Mouse (Mus musculus): ENCODE measurements around the gene Scaf4. TPM values are rescaled to one million over a fixed set of nuclear protein-coding genes. Genes with fewer than 3 reads are reported as not detected.
"Not testable (repeated sequence)": the region's sequence is repeated elsewhere in the genome, so short reads cannot be mapped to it uniquely, and the experiment has no call there.

Scaf4 gene
- polyA plus RNA-seq, 1 experiment from 2014 or later: 34.1 TPM

GRCm38 (mm10) chr16:90233702-90234101, 50.6 kb downstream of the Scaf4 start:
- H3K4me2 ChIP-seq: no peak overlapping the region
- no peak overlapping the region for H3K9ac ChIP-seq (replicated peaks)
- ATAC-seq (ENCODE audit: insufficient number of reproducible peaks, insufficient read depth, low FRiP score, low TSS enrichment, low read depth): no peak
- 95% methylated on average over 10 of the region's 10 CpGs for whole genome bisulfite sequencing
- H3K4me1 ChIP-seq (replicated peaks): no peaks in the 10 kb centered on the region
- H3K4me3 ChIP-seq (replicated peaks): no peak overlapping the region
- H3K9me3 ChIP-seq: no peaks in the 10 kb centered on the region
- no peaks in the 10 kb centered on the region for H3K27me3 ChIP-seq
- H3K27ac ChIP-seq: no peak overlapping the region
- H3K36me3 ChIP-seq: peaks cover 47% of the 10 kb centered on the region

- whole genome bisulfite sequencing: 89% methylated on average over 7 of the region's 7 CpGs
- ATAC-seq (ENCODE audit: insufficient number of reproducible peaks, insufficient read depth, low FRiP score, low TSS enrichment, low read depth): no peak
- H3K4me1 ChIP-seq (replicated peaks): no peaks in the 10 kb centered on the region
Measured at GRCm38 (mm10) chr16:90231302-90231701, 53.0 kb downstream of the Scaf4 start.

GRCm38 (mm10) chr16:90229897-90230296, 54.4 kb downstream of the Scaf4 start:
- no peaks in the 10 kb centered on the region for H3K27me3 ChIP-seq
- no peak overlapping the region; the same call in 1 of the 2 replicates for H3K27ac ChIP-seq
- WGBS: 86% methylated on average over 6 of the region's 6 CpGs
- H3K36me3 ChIP-seq: peaks cover 59% of the 10 kb centered on the region
- ATAC-seq (ENCODE audit: insufficient number of reproducible peaks, insufficient read depth, low FRiP score, low TSS enrichment, low read depth): no peak
- no peak overlapping the region for H3K4me2 ChIP-seq
- H3K9me3 ChIP-seq: no peaks in the 10 kb centered on the region
- H3K4me3 ChIP-seq (replicated peaks): no peak overlapping the region
- H3K9ac ChIP-seq (replicated peaks): no peak overlapping the region
- no peaks in the 10 kb centered on the region for H3K4me1 ChIP-seq (replicated peaks)

More at GRCm38 (mm10) chr16:90231302-90231701, 53.0 kb downstream of the Scaf4 start:
- Histone ChIP-seq H3K9me3 (no peaks in the 10 kb centered on the region), H3K27ac (no peak overlapping the region), H3K27me3 (no peaks in the 10 kb centered on the region), H3K9ac (replicated peaks) (no peak overlapping the region), H3K4me3 (replicated peaks) (no peak overlapping the region), H3K4me2 (no peak overlapping the region), H3K36me3 (peaks cover 53% of the 10 kb centered on the region)

GRCm38 (mm10) chr16:90221441-90222070, 62.7 kb downstream of the Scaf4 start:
- ATAC-seq (ENCODE audit: insufficient number of reproducible peaks, insufficient read depth, low FRiP score, low TSS enrichment, low read depth): no peak
- Histone ChIP-seq H3K36me3 (peaks cover 40% of the 10 kb centered on the region), H3K4me1 (replicated peaks) (peaks cover 24% of the 10 kb centered on the region), H3K9ac (replicated peaks) (peak overlapping the region; percentile 92), H3K9me3 (no peaks in the 10 kb centered on the region), H3K4me3 (replicated peaks) (peak overlapping the region; percentile 95), H3K27me3 (no peaks in the 10 kb centered on the region), H3K27ac (peak overlapping the region; percentile 95), H3K4me2 (peak overlapping the region; percentile 81)
- WGBS: 9% methylated on average over 20 of the region's 20 CpGs

GRCm38 (mm10) chr16:90220892-90221431, 63.3 kb downstream of the Scaf4 start:
- ATAC-seq (ENCODE audit: insufficient number of reproducible peaks, insufficient read depth, low FRiP score, low TSS enrichment, low read depth): peak; percentile 84
- Histone ChIP-seq H3K4me1 (replicated peaks) (peaks cover 24% of the 10 kb centered on the region), H3K9ac (replicated peaks) (peak overlapping the region; percentile 92), H3K27me3 (no peaks in the 10 kb centered on the region), H3K4me2 (peak overlapping the region; percentile 81), H3K9me3 (no peaks in the 10 kb centered on the region), H3K27ac (peak overlapping the region; percentile 95), H3K4me3 (replicated peaks) (peak overlapping the region; percentile 95), H3K36me3 (peaks cover 34% of the 10 kb centered on the region)
- under 1% methylated on average over 52 of the region's 52 CpGs for WGBS

DNA sequence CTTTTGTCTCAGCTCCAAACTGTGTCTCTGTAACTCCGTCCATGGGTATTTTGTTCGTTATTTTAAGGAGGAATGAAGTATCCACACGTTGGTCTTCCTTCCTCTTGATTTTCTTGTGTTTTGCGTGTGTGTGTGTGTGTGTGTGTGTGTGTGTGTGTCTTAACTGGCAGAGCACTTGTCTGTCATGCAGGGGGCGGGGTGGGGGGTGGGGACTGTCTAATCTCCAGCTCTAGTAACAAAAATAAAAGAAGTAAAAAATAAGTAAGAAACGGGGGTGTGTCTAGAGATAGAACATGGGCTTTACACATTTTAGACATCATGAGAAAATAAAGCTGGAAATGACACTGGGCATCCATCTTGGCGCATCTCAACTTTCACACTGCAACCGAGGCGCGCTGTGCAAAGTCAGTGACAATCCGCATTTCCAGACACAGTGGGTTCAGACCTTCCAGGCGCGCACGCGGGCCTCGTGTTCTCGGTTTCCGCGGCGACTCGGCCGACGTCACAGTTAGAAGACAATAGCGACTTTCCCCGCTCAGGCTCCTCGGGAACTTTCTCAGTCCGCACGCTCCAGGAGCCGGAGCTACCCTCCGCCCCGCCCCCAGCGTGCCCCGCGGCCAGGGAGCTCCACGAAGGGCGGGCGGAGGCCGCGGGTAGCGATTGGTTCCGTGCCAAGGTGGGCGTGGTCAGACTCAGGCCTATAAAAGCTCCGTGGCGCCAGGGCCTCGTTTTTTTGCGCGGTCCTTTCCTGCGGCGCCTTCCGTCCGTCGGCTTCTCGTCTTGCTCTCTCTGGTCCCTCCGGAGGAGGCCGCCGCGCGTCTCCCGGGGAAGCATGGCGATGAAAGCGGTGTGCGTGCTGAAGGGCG, 64.0 kb downstream of the Scaf4 start, which contains the start of gene Sod1:
Gene Sod1, plus strand, starts transcription at position 729 of the 866 bp plus-strand sequence.
- Histone ChIP-seq H3K4me3 (replicated peaks) (peak within 1 kb of the TSS; percentile 95), H3K4me1 (replicated peaks) (peaks cover 24% of the 10 kb centered on the region), H3K36me3 (peaks cover 27% of the 10 kb centered on the region), H3K9me3 (no peaks in the 10 kb centered on the region), H3K27me3 (no peaks in the 10 kb centered on the region), H3K4me2 (peak within 1 kb of the TSS; percentile 81), H3K9ac (replicated peaks) (peak within 1 kb of the TSS; percentile 92), H3K27ac (peak within 1 kb of the TSS; percentile 95)
- peak; percentile 91 for ATAC-seq (ENCODE audit: insufficient number of reproducible peaks, insufficient read depth, low FRiP score, low TSS enrichment, low read depth)
- 3% methylated on average over 62 of the region's 63 CpGs for WGBS

- H3K4me2 ChIP-seq; H3K4me3 ChIP-seq (replicated peaks); H3K27me3 ChIP-seq; H3K27ac ChIP-seq; H3K9ac ChIP-seq (replicated peaks); H3K9me3 ChIP-seq; ATAC-seq (ENCODE audit: insufficient number of reproducible peaks, insufficient read depth, low FRiP score, low TSS enrichment, low read depth): not testable (repeated sequence)
- WGBS: 74% methylated on average over 4 of the region's 4 CpGs
- peaks cover 24% of the 10 kb centered on the region for H3K4me1 ChIP-seq (replicated peaks)
- H3K36me3 ChIP-seq: peaks cover 19% of the 10 kb centered on the region
Measured at GRCm38 (mm10) chr16:90219445-90219844, 64.9 kb downstream of the Scaf4 start.

DNA sequence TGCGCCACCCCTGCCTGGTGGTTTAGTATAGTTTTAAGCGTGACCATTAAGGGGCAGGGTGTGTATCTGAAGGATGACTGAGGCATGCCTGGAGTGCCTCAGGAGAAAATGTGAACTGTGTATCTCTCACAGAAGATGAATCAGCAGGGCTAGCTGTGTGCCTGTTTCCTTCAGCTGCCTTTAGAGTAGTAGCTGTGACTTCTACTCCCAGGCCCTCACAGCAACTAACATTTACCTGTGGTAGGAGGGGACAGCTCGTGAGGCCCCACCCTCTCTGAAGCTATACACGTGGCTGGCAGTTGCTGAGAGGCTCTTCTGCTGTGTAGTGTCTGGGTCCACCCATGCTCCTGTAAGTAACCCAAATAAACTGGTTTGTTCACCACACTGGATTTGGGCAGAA, 66.4 kb downstream of the Scaf4 start:
- ATAC-seq (ENCODE audit: insufficient number of reproducible peaks, insufficient read depth, low FRiP score, low TSS enrichment, low read depth): no peak
- 64% methylated on average over 4 of the region's 4 CpGs for WGBS
- Histone ChIP-seq H3K27me3 (no peaks in the 10 kb centered on the region), H3K4me3 (replicated peaks) (no peak overlapping the region), H3K4me1 (replicated peaks) (peaks cover 17% of the 10 kb centered on the region), H3K4me2 (no peak overlapping the region), H3K36me3 (peaks cover 4% of the 10 kb centered on the region; the same call in 1 of the 2 replicates), H3K9me3 (no peaks in the 10 kb centered on the region), H3K9ac (replicated peaks) (no peak overlapping the region), H3K27ac (no peak overlapping the region)

- Histone ChIP-seq H3K27ac (no peak overlapping the region), H3K4me3 (replicated peaks) (no peak overlapping the region), H3K4me1 (replicated peaks) (peaks cover 11% of the 10 kb centered on the region), H3K27me3 (no peaks in the 10 kb centered on the region), H3K4me2 (no peak overlapping the region), H3K36me3 (0 out of 2 replicates have a peak, but pooled peaks cover 1% of the 10 kb centered on the region), H3K9ac (replicated peaks) (no peak overlapping the region), H3K9me3 (no peaks in the 10 kb centered on the region)
- no peak for ATAC-seq (ENCODE audit: insufficient number of reproducible peaks, insufficient read depth, low FRiP score, low TSS enrichment, low read depth)
- 67% methylated on average over 3 of the region's 3 CpGs for WGBS
Measured at GRCm38 (mm10) chr16:90217356-90217755, 66.9 kb downstream of the Scaf4 start.

DNA sequence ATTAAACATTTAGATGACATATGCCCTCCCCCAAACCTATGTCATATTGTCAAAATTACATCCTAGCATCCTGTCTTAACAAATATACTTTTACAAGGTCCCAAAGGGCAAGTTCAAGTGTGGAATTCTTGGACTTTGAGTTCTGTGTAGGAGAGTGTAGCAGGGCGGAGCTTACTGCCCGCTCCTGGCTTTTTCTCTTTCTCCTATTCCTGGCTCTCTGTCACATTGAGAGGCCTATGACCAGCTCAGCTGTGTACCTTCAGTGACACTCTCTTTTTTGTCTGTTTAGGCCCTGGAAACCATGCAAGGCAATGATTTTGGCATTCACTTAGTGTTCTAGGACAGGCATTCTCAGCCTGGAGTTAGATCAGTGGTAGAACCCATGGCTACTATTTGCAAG, 67.9 kb downstream of the Scaf4 start:
- no peak overlapping the region for H3K4me2 ChIP-seq

GRCm38 (mm10) chr16:90215879-90216278, 68.4 kb downstream of the Scaf4 start:
- H3K9me3 ChIP-seq; H3K36me3 ChIP-seq; H3K27me3 ChIP-seq; ATAC-seq (ENCODE audit: insufficient number of reproducible peaks, insufficient read depth, low FRiP score, low TSS enrichment, low read depth); H3K4me1 ChIP-seq (replicated peaks); H3K4me2 ChIP-seq; H3K9ac ChIP-seq (replicated peaks); H3K4me3 ChIP-seq (replicated peaks); H3K27ac ChIP-seq: not testable (repeated sequence)
- WGBS: 87% methylated on average over 5 of the region's 5 CpGs

More for the DNA sequence above, 67.9 kb downstream of the Scaf4 start:
- no peaks in the 10 kb centered on the region for H3K27me3 ChIP-seq
- no peak overlapping the region for H3K4me3 ChIP-seq (replicated peaks)
- peaks cover 3% of the 10 kb centered on the region; the same call in 1 of the 2 replicates for H3K4me1 ChIP-seq (replicated peaks)
- H3K36me3 ChIP-seq: no peaks in the 10 kb centered on the region
- WGBS: 90% methylated on average over 2 of the region's 2 CpGs
- ATAC-seq (ENCODE audit: insufficient number of reproducible peaks, insufficient read depth, low FRiP score, low TSS enrichment, low read depth): no peak
- H3K9me3 ChIP-seq: no peaks in the 10 kb centered on the region
- no peak overlapping the region for H3K9ac ChIP-seq (replicated peaks)
- H3K27ac ChIP-seq: no peak overlapping the region

Measured in limb, embryonic 12.5 days (tissue).